In the genomic region with DNA sequence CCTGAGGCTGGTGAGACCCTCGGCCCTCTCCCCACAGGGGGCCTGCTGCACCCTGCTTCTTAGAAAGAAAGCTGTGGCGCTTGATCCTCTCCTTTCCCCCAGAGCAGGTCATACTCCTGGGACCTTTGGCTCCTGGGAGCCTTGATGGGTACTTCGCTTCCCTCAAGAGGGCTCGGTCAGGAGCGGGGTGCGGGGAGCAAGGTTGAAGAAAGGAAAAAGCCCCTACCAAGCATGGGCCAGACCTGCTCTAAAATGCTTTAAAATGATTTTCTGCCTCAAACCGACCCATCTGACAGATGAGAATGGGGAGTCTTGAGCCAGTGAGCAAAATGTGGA, we compare ENCODE assay signal across 22 mouse cellular contexts. TPM values are rescaled to one million over a fixed set of nuclear protein-coding genes. Genes with fewer than 3 reads are reported as not detected.
DNase-seq lines count a peak whose midpoint lies in the region; ATAC-seq and TF ChIP-seq lines count a peak whose summit lies in the region.
"Had no signal": no experiment of that assay in that cellular context is flagged by ENCODE, and none has a peak within 500 bp of the region (broad histone marks: within the 10 kb centered on the region; RNA-seq: fewer than 3 reads in every experiment).

No protein-coding gene starts in this region.

- peak overlapping the region; percentile 16; the same call in 1 of the 2 replicates for H3K4me2 ChIP-seq in forebrain, embryonic 12.5 days
- H3K4me2 ChIP-seq in forebrain, postnatal 0 days (ENCODE audit: low read depth): no peak overlapping the region
- no peak overlapping the region for H3K4me2 ChIP-seq in midbrain, embryonic 11.5 days
- no peak overlapping the region for H3K4me2 ChIP-seq in midbrain, postnatal 0 days (ENCODE audit: low read depth, low read length, poor library complexity, severe bottlenecking)
- no peak overlapping the region for H3K4me2 ChIP-seq in forebrain, embryonic 15.5 days (replicated peaks)
- no peak overlapping the region for H3K4me2 ChIP-seq in neural tube, embryonic 15.5 days
- H3K4me2 ChIP-seq: intestine, embryonic 15.5 days; limb, embryonic 13.5 days; liver, embryonic 13.5 days; lung, embryonic 14.5 days had no signal

- no peak overlapping the region for H3K4me3 ChIP-seq in forebrain, embryonic 12.5 days (replicated peaks)
- H3K4me3 ChIP-seq in forebrain, postnatal 0 days (ENCODE audit: low read depth, low read length): no peak overlapping the region
- H3K4me3 ChIP-seq in midbrain, embryonic 11.5 days (ENCODE audit: low read depth, low read length): no peak overlapping the region
- H3K4me3 ChIP-seq in midbrain, postnatal 0 days (ENCODE audit: low read depth, low read length): no peak overlapping the region
- H3K4me3 ChIP-seq in forebrain, embryonic 15.5 days: no peak overlapping the region
- no peak overlapping the region for H3K4me3 ChIP-seq in neural tube, embryonic 15.5 days (replicated peaks)
- H3K4me3 ChIP-seq: heart, adult 2 months; intestine, embryonic 15.5 days; limb, embryonic 13.5 days; liver, embryonic 13.5 days had no signal

- 0 out of 2 replicates have a peak, but pooled peaks cover 7% of the 10 kb centered on the region for H3K27me3 ChIP-seq in forebrain, embryonic 12.5 days
- H3K27me3 ChIP-seq in forebrain, postnatal 0 days (ENCODE audit: insufficient read depth, low read length): no peaks in the 10 kb centered on the region
- H3K27me3 ChIP-seq in midbrain, embryonic 11.5 days (ENCODE audit: control insufficient read depth, insufficient read depth, low read length): no peaks in the 10 kb centered on the region
- H3K27me3 ChIP-seq in midbrain, postnatal 0 days (ENCODE audit: insufficient read depth, low read length): no peaks in the 10 kb centered on the region
- no peaks in the 10 kb centered on the region for H3K27me3 ChIP-seq in forebrain, embryonic 15.5 days
- no peaks in the 10 kb centered on the region for H3K27me3 ChIP-seq in neural tube, embryonic 15.5 days (replicated peaks)
- H3K27me3 ChIP-seq: CH12.LX; intestine, embryonic 15.5 days; limb, embryonic 13.5 days; liver, embryonic 13.5 days had no signal

- TF ChIP-seq CTCF in forebrain, postnatal 0 days (IDR thresholded peaks at IDR 0.05; ENCODE audit: low read depth): no peak
- TF ChIP-seq CTCF in midbrain, postnatal 0 days (IDR thresholded peaks at IDR 0.05): no peak

- DNase-seq in forebrain, postnatal 0 days: no peak
- peak; percentile 89 for DNase-seq in midbrain, embryonic 11.5 days (ENCODE audit: low spot score, missing footprints)
- no peak for DNase-seq in midbrain, postnatal 0 days (ENCODE audit: low spot score)
- DNase-seq in frontal cortex, postnatal 25 days (ENCODE audit: low spot score in 2 of 2): no peak
- DNase-seq: adrenal gland, postnatal 25 days; cerebellum, adult 11-12 months; cerebellum, postnatal 25 days; gastrocnemius, postnatal 14 days; heart, adult 2 months; heart, postnatal 36 days; liver, embryonic 13.5 days; lung, embryonic 14.5 days; lung, postnatal 4 days; right cerebral cortex, postnatal 14 days; spleen, adult 18-20 months; thymus, postnatal 36 days had no signal

- no peak for ATAC-seq in forebrain, embryonic 12.5 days (ENCODE audit: low FRiP score)
- no peak for ATAC-seq in forebrain, postnatal 0 days
- no peak for ATAC-seq in midbrain, embryonic 11.5 days (ENCODE audit: low FRiP score)
- ATAC-seq in midbrain, postnatal 0 days (ENCODE audit: low FRiP score): no peak
- ATAC-seq in forebrain, embryonic 15.5 days (replicated peaks): peak; percentile 16; the same call in 1 of the 2 replicates
- 0 out of 2 replicates have a peak, but pooled peaks have one; percentile 42 for ATAC-seq in neural tube, embryonic 15.5 days (ENCODE audit: low FRiP score)
- ATAC-seq: intestine, embryonic 15.5 days had no signal

- 33% methylated on average over 7 of the region's 7 CpGs for WGBS in forebrain, embryonic 12.5 days
- WGBS in forebrain, postnatal 0 days: 55% methylated on average over 7 of the region's 7 CpGs
- 36% methylated on average over 7 of the region's 7 CpGs for WGBS in midbrain, embryonic 11.5 days
- 35% methylated on average over 7 of the region's 7 CpGs for WGBS in midbrain, postnatal 0 days
- WGBS in forebrain, embryonic 15.5 days: 51% methylated on average over 7 of the region's 7 CpGs
- 48% methylated on average over 7 of the region's 7 CpGs for WGBS in neural tube, embryonic 15.5 days

- H3K9ac ChIP-seq in forebrain, embryonic 12.5 days: no peak overlapping the region
- H3K9ac ChIP-seq in forebrain, postnatal 0 days: no peak overlapping the region
- H3K9ac ChIP-seq in midbrain, embryonic 11.5 days (ENCODE audit: low read length): no peak overlapping the region
- no peak overlapping the region for H3K9ac ChIP-seq in midbrain, postnatal 0 days (replicated peaks; ENCODE audit: low read length, poor library complexity, severe bottlenecking)
- H3K9ac ChIP-seq in forebrain, embryonic 15.5 days (replicated peaks): no peak overlapping the region
- no peak overlapping the region for H3K9ac ChIP-seq in neural tube, embryonic 15.5 days (replicated peaks)
- H3K9ac ChIP-seq: intestine, embryonic 15.5 days; limb, embryonic 13.5 days; liver, embryonic 13.5 days; lung, embryonic 14.5 days had no signal

- peak overlapping the region; percentile 71; the same call in 1 of the 2 replicates for H3K27ac ChIP-seq in forebrain, embryonic 12.5 days
- no peak overlapping the region for H3K27ac ChIP-seq in forebrain, postnatal 0 days (ENCODE audit: low read depth, low read length)
- H3K27ac ChIP-seq in midbrain, embryonic 11.5 days (ENCODE audit: low read depth, low read length): peak overlapping the region; percentile 64
- H3K27ac ChIP-seq in midbrain, postnatal 0 days (ENCODE audit: low read depth, low read length): no peak overlapping the region
- no peak overlapping the region for H3K27ac ChIP-seq in forebrain, embryonic 15.5 days (replicated peaks)
- H3K27ac ChIP-seq in neural tube, embryonic 15.5 days (replicated peaks): no peak overlapping the region
- H3K27ac ChIP-seq: heart, adult 2 months; intestine, embryonic 15.5 days; limb, embryonic 13.5 days; liver, embryonic 13.5 days had no signal

- H3K9me3 ChIP-seq in forebrain, embryonic 12.5 days: no peaks in the 10 kb centered on the region
- H3K9me3 ChIP-seq in forebrain, postnatal 0 days (ENCODE audit: low read length): no peaks in the 10 kb centered on the region
- H3K9me3 ChIP-seq in midbrain, embryonic 11.5 days (ENCODE audit: control insufficient read depth, low read length): no peaks in the 10 kb centered on the region
- H3K9me3 ChIP-seq in midbrain, postnatal 0 days (ENCODE audit: low read length): no peaks in the 10 kb centered on the region
- H3K9me3 ChIP-seq in forebrain, embryonic 15.5 days: no peaks in the 10 kb centered on the region
- H3K9me3 ChIP-seq in neural tube, embryonic 15.5 days (replicated peaks): no peaks in the 10 kb centered on the region
- H3K9me3 ChIP-seq: intestine, embryonic 15.5 days; limb, embryonic 13.5 days; liver, embryonic 13.5 days had no signal

- peaks cover 22% of the 10 kb centered on the region for H3K4me1 ChIP-seq in forebrain, embryonic 12.5 days
- 0 out of 2 replicates have a peak, but pooled peaks cover 4% of the 10 kb centered on the region for H3K4me1 ChIP-seq in forebrain, postnatal 0 days (ENCODE audit: insufficient read depth)
- peaks cover 16% of the 10 kb centered on the region for H3K4me1 ChIP-seq in midbrain, embryonic 11.5 days (ENCODE audit: control insufficient read depth, insufficient read depth, low read length)
- 0 out of 2 replicates have a peak, but pooled peaks cover 3% of the 10 kb centered on the region for H3K4me1 ChIP-seq in midbrain, postnatal 0 days (ENCODE audit: insufficient read depth, low read length)
- H3K4me1 ChIP-seq in forebrain, embryonic 15.5 days: peaks cover 11% of the 10 kb centered on the region
- peaks cover 12% of the 10 kb centered on the region for H3K4me1 ChIP-seq in neural tube, embryonic 15.5 days
- H3K4me1 ChIP-seq: intestine, embryonic 15.5 days; liver, embryonic 13.5 days had no signal

- H3K36me3 ChIP-seq in forebrain, embryonic 12.5 days (replicated peaks): no peaks in the 10 kb centered on the region
- H3K36me3 ChIP-seq in forebrain, postnatal 0 days (ENCODE audit: insufficient read depth): no peaks in the 10 kb centered on the region
- no peaks in the 10 kb centered on the region for H3K36me3 ChIP-seq in midbrain, embryonic 11.5 days (ENCODE audit: control insufficient read depth, insufficient read depth, low read length)
- H3K36me3 ChIP-seq in midbrain, postnatal 0 days (ENCODE audit: insufficient read depth, low read length): no peaks in the 10 kb centered on the region
- H3K36me3 ChIP-seq in forebrain, embryonic 15.5 days: no peaks in the 10 kb centered on the region
- H3K36me3 ChIP-seq in neural tube, embryonic 15.5 days: no peaks in the 10 kb centered on the region
- H3K36me3 ChIP-seq: intestine, embryonic 15.5 days; limb, embryonic 13.5 days; liver, embryonic 13.5 days had no signal

RNA-seq across cellular contexts. Expression of a gene that starts 9.4 kb away (rescaled TPM):
- polyA plus RNA-seq in forebrain, embryonic 12.5 days (2016; fragmentation: Nextera tagmentation; extraction: Ambion mirVana): 21.0 and 23.0 TPM in 2 replicates
- total RNA-seq in forebrain, postnatal 0 days (2014; rRNA removed): 9.3 and 12.2 TPM in 2 replicates
- 7.4 and 8.0 TPM in 2 replicates for polyA plus RNA-seq in forebrain, postnatal 0 days (2015; fragmentation: Nextera tagmentation; extraction: Ambion mirVana)
- polyA plus RNA-seq in midbrain, embryonic 11.5 days (2014; fragmentation: Nextera tagmentation; extraction: Ambion mirVana): 23.7 and 23.9 TPM in 2 replicates
- 12.1 and 17.7 TPM in 2 replicates for total RNA-seq in midbrain, postnatal 0 days (2014; rRNA removed)
- polyA plus RNA-seq in midbrain, postnatal 0 days (2015; fragmentation: Nextera tagmentation; extraction: Ambion mirVana): 9.2 and 9.3 TPM in 2 replicates
- 13.2 and 14.5 TPM in 2 replicates for polyA plus RNA-seq in forebrain, embryonic 15.5 days (2015; fragmentation: Nextera tagmentation; extraction: Ambion mirVana)
- 12.8 and 14.4 TPM in 2 replicates for polyA plus RNA-seq in neural tube, embryonic 15.5 days (2015; fragmentation: Nextera tagmentation; extraction: Ambion mirVana)

Comparison
In these comparisons a context has a peak if more than half of its experiments do, and no peak if none do; other contexts are left out.
1. ATAC-seq: peak in forebrain, embryonic 15.5 days (single experiment) and neural tube, embryonic 15.5 days (single experiment); none in forebrain, embryonic 12.5 days (single experiment), forebrain, postnatal 0 days (single experiment), midbrain, embryonic 11.5 days (single experiment) and midbrain, postnatal 0 days (single experiment).
2. H3K27ac ChIP-seq: peak in forebrain, embryonic 12.5 days (single experiment) and midbrain, embryonic 11.5 days (single experiment); none in forebrain, postnatal 0 days (single experiment), midbrain, postnatal 0 days (single experiment), forebrain, embryonic 15.5 days (single experiment) and neural tube, embryonic 15.5 days (single experiment).